Mouse (Mus musculus) hindbrain, embryonic 14.5 days (tissue): ENCODE results near the gene Morn4. TPM values are rescaled to one million over a fixed set of nuclear protein-coding genes. Genes with fewer than 3 reads are reported as not detected.

Experiments
- ATAC-seq: fragments of 200-750 bp; cut with Nextera tagmentation; 2 replicates; pipeline ENCODE4 v1.8.0; 2017; ENCODE audit warnings: moderate number of reproducible peaks, mild to moderate bottlenecking, moderate TSS enrichment, moderate library complexity; ENCODE audit not compliant: low FRiP score
- DNase-seq: peaks from one replicate; pipeline ENCODE4 v3.0.0-alpha.2; 2015; ENCODE audit warnings: low spot score
- H3K27ac ChIP-seq: fragments of 300-500 bp; sonication (generic); 2 replicates; pipeline ENCODE4 v1.5.1; 2014; ENCODE audit warnings: mild to moderate bottlenecking, moderate library complexity
- H3K27me3 ChIP-seq: fragments of 300-500 bp; sonication (generic); 2 replicates; pipeline ENCODE4 v1.6.1; 2014; ENCODE audit warnings: mild to moderate bottlenecking, low read length, mixed read lengths; ENCODE audit not compliant: control insufficient read depth, insufficient read depth
- H3K36me3 ChIP-seq: fragments of 300-500 bp; sonication (generic); replicated peaks from 2 replicates; pipeline ENCODE4 v1.6.1; 2014; ENCODE audit not compliant: control insufficient read depth, insufficient read depth
- H3K4me1 ChIP-seq: fragments of 300-500 bp; sonication (generic); replicated peaks from 2 replicates; pipeline ENCODE4 v1.6.1; 2014; ENCODE audit warnings: antibody characterized with exemption, low read length, mixed read lengths; ENCODE audit not compliant: control insufficient read depth, insufficient read depth
- H3K4me2 ChIP-seq: fragments of 300-500 bp; sonication (generic); replicated peaks from 2 replicates; pipeline ENCODE4 v1.6.1; 2014; ENCODE audit warnings: mild to moderate bottlenecking, moderate library complexity
- H3K4me3 ChIP-seq: fragments of 300-500 bp; sonication (generic); replicated peaks from 2 replicates; pipeline ENCODE4 v1.5.1; 2014; ENCODE audit warnings: mild to moderate bottlenecking, low read length
- H3K9ac ChIP-seq: fragments of 300-500 bp; sonication (generic); 2 replicates; pipeline ENCODE4 v1.6.1; 2014
- H3K9me3 ChIP-seq: fragments of 300-500 bp; sonication (generic); 2 replicates; pipeline ENCODE4 v1.6.1; 2016; ENCODE audit warnings: low read length; ENCODE audit not compliant: control insufficient read depth
- WGBS: fragments of 180-500 bp; shearing (Covaris S2); extraction: QIAGEN DNeasy Blood & Tissue Kit; methylation state at CpG from one replicate; pipeline ENCODE4 v1.1.7; 2014; 5-methylcytosine and 5-hydroxymethylcytosine counted together
- polyA plus RNA-seq: library from polyadenylated mRNA; unstranded; fragments of >200 nt; fragmentation: Nextera tagmentation; extraction: Ambion mirVana; gene quantifications from 2 replicates; pipeline ENCODE4 v1.2.1, GENCODE M21; 2014

The Morn4 gene
- polyA plus RNA-seq, 1 experiment from 2014 or later = 117 TPM

DNA sequence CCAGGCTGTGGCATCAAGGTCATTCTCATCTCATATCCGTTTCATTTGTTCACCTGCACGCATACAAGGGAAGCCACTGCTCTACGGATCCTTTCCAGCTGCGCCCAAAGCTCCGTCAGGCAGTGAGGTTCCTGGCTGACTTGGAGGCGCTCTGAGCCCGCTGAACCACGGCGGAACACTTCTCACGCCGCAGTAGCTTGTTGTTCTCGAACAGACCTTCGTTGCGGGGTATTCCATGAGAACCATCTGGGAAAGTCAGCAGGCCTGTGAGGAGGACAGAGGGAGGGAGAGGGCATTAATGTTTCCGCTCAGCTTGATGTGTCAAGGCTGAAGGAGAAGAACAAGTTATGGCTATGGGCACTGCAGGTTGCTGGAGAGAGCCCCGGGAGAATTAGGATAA lies 10.2 kb downstream of the Morn4 start:
- no peak overlapping the region for H3K4me2 ChIP-seq
- H3K36me3 ChIP-seq = peaks cover 48% of the 10 kb centered on the region

DNA sequence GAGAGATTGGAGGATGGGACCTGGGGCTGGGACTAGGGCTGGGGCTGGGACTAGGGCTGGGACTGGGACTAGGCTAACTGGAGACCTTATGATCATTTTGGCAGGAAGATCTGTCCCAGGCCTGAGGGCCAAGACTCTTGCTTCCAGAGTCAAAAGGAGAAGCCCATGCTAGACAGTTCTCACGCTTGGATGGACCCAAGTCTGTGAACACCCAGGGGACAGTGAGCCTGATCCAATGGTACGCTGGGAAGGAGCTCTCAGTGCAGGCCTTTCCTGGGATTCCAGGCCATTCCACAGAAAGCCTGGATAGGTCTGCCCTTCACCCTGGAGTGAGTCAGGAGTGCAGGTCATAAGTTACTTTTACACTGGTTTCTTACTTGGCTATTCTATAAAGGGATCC lies 11.1 kb downstream of the Morn4 start:
- DNase-seq (no peak), ATAC-seq (no peak)
- no peaks in the 10 kb centered on the region for H3K4me1 ChIP-seq
- no peak overlapping the region for H3K9ac ChIP-seq
- 85% methylated on average over 2 of the region's 2 CpGs for WGBS
- no peak overlapping the region for H3K4me3 ChIP-seq
- H3K36me3 ChIP-seq = peaks cover 48% of the 10 kb centered on the region
- H3K27me3 ChIP-seq = no peaks in the 10 kb centered on the region
- no peaks in the 10 kb centered on the region for H3K9me3 ChIP-seq
- H3K4me2 ChIP-seq = no peak overlapping the region
- no peak overlapping the region for H3K27ac ChIP-seq

More for the DNA sequence above, 10.2 kb downstream of the Morn4 start:
- no peak for ATAC-seq
- Histone ChIP-seq H3K4me1 (no peaks in the 10 kb centered on the region), H3K4me3 (no peak overlapping the region), H3K9ac (no peak overlapping the region), H3K27ac (no peak overlapping the region), H3K9me3 (no peaks in the 10 kb centered on the region), H3K27me3 (no peaks in the 10 kb centered on the region)
- WGBS = 88% methylated on average over 16 of the region's 16 CpGs
- DNase-seq = no peak

DNA sequence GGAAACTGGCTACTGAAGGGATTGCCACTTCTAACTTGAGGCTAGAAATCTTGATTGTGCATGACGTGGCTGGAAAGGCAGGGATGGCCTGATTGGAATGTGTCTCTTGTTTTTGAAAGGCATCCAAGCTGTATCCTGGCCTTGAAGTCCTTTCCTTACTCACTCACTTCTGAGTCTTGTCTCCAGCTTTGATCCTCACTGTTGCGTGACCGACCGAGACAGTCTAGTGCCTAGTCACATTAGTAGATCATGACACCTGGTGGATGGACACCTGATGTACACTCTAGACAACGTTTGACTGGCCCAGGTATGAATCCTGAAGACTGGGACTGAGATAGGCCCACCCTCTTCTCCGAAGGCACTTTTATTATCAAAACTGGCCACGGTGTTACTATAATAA lies 13.4 kb downstream of the Morn4 start:
- Histone ChIP-seq H3K27ac (no peak overlapping the region), H3K9me3 (no peaks in the 10 kb centered on the region), H3K4me3 (no peak overlapping the region), H3K27me3 (no peaks in the 10 kb centered on the region), H3K36me3 (peaks cover 40% of the 10 kb centered on the region), H3K4me2 (no peak overlapping the region), H3K9ac (no peak overlapping the region), H3K4me1 (no peaks in the 10 kb centered on the region)
- 88% methylated on average over 7 of the region's 7 CpGs for WGBS
- DNase-seq (no peak), ATAC-seq (no peak)

DNA sequence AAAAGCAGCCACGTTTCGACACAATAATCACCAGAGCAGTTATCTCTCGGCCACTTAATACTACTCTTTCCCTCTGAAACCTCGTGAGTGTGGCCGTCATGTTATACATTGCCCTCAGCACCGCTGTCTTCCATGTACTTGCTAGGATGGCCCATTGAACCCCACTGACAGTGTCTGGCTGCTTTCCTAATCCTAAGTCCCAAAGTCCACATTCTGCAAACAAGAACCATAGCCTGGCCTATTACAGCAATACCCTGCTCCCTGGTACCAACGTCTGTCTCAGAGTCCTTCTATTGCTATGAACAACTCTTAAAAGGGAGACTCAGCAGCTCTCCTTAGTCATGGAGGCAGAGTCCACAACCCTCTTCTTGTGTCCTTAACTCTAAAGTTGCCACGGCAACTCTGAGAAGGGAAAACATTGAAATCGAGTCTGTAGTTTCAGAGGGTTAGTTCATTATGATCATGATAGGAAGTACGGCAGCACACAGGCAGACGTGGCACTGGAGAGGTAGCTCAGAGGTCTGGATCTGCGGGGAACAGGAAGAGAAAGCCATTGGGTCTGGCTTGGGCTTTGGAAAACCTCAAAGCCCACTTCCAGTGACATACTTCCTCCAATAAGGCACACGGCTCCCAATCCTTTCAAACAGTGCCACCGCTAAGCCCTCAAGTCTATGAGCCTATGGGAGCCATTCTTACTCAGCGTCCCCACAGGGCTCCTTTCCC lies 14.1 kb downstream of the Morn4 start:
- Histone ChIP-seq H3K4me2 (no peak overlapping the region), H3K4me3 (no peak overlapping the region), H3K4me1 (no peaks in the 10 kb centered on the region), H3K9ac (no peak overlapping the region), H3K36me3 (peaks cover 37% of the 10 kb centered on the region), H3K9me3 (no peaks in the 10 kb centered on the region), H3K27ac (no peak overlapping the region), H3K27me3 (no peaks in the 10 kb centered on the region)
- DNase-seq = no peak
- WGBS = 83% methylated on average over 15 of the region's 15 CpGs
- ATAC-seq = no peak

DNA sequence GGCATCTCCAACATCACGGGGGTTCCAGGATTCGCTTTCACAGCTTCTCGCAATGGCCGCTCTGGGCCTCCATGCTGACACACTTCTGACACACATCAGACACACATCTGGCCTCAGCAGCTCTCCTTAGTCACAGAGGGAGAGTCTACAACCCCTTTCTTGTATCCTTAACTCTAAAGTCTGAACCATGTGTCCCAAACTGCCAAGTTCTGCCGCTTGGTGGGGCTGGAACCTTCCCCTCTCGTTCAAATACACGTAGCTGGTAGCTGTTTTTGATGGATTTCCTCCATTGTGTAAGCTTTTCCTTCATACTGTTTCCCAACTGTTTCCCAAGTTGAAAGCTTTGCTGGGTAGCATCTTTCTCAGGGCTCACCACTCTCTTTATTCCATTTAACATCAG lies 14.9 kb downstream of the Morn4 start:
- Histone ChIP-seq H3K36me3 (peaks cover 28% of the 10 kb centered on the region), H3K4me2 (no peak overlapping the region), H3K4me3 (no peak overlapping the region), H3K9me3 (no peaks in the 10 kb centered on the region), H3K9ac (no peak overlapping the region), H3K27me3 (no peaks in the 10 kb centered on the region), H3K4me1 (no peaks in the 10 kb centered on the region), H3K27ac (no peak overlapping the region)
- no peak for DNase-seq
- WGBS = 76% methylated on average over 7 of the region's 7 CpGs
- no peak for ATAC-seq

DNA sequence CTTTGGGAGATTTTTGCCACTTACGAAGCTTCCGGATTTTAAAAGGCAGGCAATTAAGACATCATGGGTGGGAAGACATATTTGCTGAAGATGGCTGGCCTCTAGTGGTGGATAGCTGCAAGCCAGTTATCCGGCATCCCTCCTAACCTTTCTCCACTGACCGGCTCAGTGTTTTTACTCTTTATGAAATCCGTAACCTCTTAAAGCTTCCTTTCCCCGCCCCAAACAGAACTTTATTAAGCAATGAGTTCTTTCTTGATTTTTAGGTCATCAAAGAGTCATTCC lies 17.0 kb downstream of the Morn4 start:
- H3K4me2 ChIP-seq = no peak overlapping the region
- whole genome bisulfite sequencing = 59% methylated on average over 6 of the region's 6 CpGs
- ATAC-seq = no peak

DNA sequence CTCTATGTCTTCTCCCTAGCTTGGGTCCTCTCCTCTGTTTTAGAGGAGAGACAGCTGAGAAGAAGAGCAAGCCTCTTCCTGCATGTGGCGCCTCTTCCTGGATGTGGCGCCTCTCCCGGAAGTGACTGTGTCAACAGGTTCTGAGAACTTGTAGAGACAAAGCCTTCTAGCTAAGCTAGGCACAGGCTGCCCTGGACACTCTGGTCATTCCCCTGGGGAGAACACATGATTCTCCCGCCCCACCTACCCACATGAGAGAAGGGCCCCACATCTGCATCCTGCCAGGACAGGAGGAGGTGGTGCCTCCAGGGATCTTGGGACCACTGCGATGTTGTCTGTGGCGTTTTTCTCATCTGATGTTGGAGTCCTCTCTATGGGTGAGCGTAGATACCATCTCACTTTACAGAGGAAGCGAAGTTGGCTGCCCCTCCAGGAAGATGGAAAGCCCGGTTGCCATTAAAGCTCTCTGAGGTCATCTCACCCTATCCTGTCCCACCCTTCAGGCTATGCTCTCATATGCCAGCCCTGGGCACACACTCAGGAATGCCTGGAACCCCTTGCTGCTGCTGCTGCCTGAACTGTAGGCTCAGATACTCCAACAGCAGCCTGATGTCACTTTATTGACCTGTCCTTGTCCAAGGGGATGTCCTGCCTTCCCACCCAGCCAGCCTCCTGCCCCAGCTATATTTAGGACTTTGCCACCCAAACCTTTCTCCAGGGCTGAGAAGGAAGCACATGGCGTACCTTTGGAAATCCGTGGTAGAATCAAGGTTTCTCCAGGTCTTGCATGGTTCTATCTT lies 17.5 kb downstream of the Morn4 start:
- ATAC-seq (no peak), DNase-seq (no peak)
- H3K27me3 ChIP-seq = no peaks in the 10 kb centered on the region
- 83% methylated on average over 11 of the region's 11 CpGs for WGBS
- no peak overlapping the region for H3K4me3 ChIP-seq
- H3K27ac ChIP-seq = no peak overlapping the region
- no peaks in the 10 kb centered on the region for H3K4me1 ChIP-seq
- no peak overlapping the region for H3K9ac ChIP-seq
- H3K9me3 ChIP-seq = no peaks in the 10 kb centered on the region
- H3K4me2 ChIP-seq = no peak overlapping the region
- 0 out of 2 replicates have a peak, but pooled peaks cover 2% of the 10 kb centered on the region for H3K36me3 ChIP-seq

More for the DNA sequence above, 17.0 kb downstream of the Morn4 start:
- Histone ChIP-seq H3K36me3 (peaks cover 8% of the 10 kb centered on the region; the same call in 1 of the 2 replicates), H3K4me1 (no peaks in the 10 kb centered on the region), H3K4me3 (no peak overlapping the region), H3K9me3 (no peaks in the 10 kb centered on the region), H3K9ac (no peak overlapping the region), H3K27ac (no peak overlapping the region), H3K27me3 (no peaks in the 10 kb centered on the region)
- peak; percentile 41 for DNase-seq

DNA sequence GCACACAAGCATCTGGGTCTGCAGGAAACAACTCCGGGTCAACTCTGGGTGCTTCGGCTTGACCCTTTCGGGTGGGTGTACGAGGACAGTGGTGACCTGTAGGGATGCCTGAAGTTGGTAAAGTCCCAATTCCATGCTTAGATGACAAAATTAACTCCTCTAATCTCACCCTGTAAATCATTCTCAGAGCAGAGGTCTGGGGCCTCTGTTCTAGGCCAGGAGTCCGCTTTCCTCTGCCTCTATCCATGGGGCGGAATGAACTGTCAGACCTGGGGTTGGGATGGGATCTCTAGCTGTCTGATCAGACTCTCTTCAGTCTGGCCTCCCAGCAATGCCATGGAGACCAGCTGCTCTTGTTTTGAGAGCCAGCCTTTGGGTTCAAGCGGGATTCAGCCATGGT lies 24.7 kb downstream of the Morn4 start:
- H3K27ac ChIP-seq = no peak overlapping the region
- H3K9ac ChIP-seq = no peak overlapping the region
- no peak for DNase-seq
- H3K4me3 ChIP-seq = no peak overlapping the region
- no peak overlapping the region for H3K4me2 ChIP-seq
- ATAC-seq = no peak
- WGBS = 90% methylated on average over 7 of the region's 7 CpGs
- H3K36me3 ChIP-seq = no peaks in the 10 kb centered on the region
- H3K27me3 ChIP-seq = no peaks in the 10 kb centered on the region
- no peaks in the 10 kb centered on the region for H3K9me3 ChIP-seq
- no peaks in the 10 kb centered on the region for H3K4me1 ChIP-seq

DNA sequence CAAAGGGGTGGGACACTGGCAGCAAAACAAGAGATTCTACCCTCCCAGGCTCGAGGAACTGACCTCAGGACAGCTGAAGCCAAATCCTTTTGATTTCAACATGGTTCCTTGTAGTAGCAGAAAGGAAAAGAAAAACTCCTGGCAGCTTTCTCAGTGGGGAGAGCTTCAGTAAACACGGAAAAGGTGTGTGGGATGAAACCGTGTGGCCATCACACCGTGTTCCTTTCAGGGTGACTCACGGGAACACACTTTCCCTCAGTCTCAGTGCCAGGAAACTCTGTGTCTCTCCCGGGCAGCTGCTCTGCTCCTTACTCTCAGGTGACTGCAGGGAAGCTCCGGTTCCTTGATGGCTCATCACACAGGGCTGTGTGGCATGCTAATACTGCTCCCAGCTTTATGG lies 27.7 kb downstream of the Morn4 start:
- ATAC-seq (no peak), DNase-seq (no peak)
- WGBS = 80% methylated on average over 7 of the region's 7 CpGs
- no peak overlapping the region for H3K9ac ChIP-seq
- H3K36me3 ChIP-seq = no peaks in the 10 kb centered on the region
- no peaks in the 10 kb centered on the region for H3K9me3 ChIP-seq
- no peaks in the 10 kb centered on the region for H3K27me3 ChIP-seq
- no peak overlapping the region for H3K4me2 ChIP-seq
- H3K27ac ChIP-seq = no peak overlapping the region
- no peak overlapping the region for H3K4me3 ChIP-seq
- H3K4me1 ChIP-seq = no peaks in the 10 kb centered on the region
